Mouse (Mus musculus): ENCODE measurements around the gene Gm17622. TPM values are rescaled to one million over a fixed set of nuclear protein-coding genes. Genes with fewer than 3 reads are reported as not detected.

Gm17622 gene
- total RNA-seq, 2 experiments from 2014 or later, result not detected

DNA sequence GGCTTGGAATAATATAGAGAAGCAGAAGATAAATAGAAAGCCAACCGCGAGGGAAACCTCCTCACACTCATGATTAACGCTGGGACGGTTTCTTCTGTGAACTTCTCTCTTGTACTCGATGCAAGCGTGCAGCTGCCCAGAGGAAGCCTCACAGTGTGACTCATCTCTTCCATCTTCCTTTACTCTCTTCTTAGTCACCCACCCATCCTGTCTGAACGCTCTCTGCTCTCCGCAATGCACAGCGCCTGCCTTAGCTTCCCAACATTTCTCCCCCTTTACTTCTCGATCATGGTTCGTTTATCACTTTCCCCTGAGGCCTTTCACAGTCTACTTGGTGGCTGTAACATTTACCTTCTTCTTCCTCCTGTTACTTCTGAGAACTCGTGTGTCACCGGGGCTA lies 20.1 kb downstream of the Gm17622 start:
- no peak for DNase-seq (ENCODE audit: low spot score in 2 of 2)

DNA sequence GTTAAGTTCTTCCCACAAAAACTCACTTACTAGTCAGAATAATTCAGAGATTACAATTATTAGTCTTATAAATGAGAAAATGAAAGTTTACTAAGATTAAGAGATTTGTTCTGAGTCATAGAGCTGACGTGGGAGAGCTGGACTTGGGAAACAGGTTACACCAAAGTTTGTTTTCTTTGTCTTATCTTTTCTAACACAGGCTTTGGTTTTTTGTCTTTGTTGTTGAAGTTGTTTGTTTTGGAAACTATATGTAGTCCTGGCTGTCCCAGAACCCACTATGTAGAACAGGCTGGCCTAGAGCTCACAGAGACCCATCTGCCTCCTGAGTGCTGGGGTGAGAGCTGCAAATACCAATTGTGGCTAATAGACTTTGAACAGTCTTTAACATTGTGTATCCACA lies 20.7 kb downstream of the Gm17622 start:
- no peak for DNase-seq (ENCODE audit: low spot score in 2 of 2)

DNA sequence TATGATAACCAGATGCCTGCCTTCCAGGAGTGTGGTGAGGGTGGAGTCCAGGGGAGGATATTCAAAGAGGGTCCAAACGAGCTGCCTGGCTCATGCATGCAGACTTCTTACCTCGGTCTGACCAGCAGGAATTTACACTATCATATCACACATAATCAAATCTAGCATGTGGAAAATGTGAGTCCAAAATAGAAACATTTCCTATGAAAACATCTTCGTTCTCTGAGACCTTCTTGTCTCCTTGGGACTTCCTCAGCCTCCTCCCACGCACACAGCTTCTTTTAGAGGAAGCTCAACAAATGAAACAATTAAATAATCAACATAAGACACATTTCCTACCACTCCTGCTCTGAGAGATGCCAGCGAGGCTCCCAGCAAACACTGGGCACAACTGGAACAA lies 21.4 kb downstream of the Gm17622 start:
- DNase-seq (ENCODE audit: low spot score in 2 of 2), result no peak

DNA sequence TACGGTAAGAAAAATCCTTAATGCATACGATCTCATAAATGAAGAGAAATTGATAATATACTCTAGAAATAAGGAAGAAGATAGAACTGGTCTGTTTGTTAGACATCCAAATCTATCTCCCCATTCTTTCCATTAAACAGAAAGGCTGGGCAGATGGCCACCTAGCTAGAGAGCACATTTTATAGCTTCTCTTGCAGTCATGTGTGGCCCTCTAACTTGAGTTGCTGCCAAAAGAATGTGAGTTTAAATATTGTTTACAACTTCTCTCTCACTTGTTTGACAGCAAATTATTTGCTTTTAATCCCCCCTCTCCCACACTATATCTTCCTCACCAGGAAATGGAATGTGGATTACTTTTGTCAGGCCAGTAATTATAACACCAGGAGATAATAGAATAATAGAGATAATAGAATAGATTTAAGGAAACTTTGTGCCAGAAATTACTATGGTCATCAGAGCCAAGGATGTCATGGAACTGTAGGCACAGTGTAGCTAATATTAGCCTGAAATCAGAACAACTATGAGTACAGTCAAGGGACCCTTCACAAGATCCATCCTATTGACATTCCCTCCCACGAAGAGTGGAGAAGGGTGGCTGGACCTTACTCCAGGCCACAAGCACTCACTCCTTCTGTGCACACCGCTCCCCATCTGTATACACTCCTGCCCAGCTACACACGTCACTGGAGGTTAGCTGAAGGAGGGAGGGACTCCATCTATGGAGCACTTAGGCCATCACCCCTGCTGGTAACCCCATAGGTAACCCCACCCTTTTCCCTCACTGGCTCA lies 23.8 kb downstream of the Gm17622 start:
- DNase-seq (ENCODE audit: low spot score in 2 of 2), result no peak

DNA sequence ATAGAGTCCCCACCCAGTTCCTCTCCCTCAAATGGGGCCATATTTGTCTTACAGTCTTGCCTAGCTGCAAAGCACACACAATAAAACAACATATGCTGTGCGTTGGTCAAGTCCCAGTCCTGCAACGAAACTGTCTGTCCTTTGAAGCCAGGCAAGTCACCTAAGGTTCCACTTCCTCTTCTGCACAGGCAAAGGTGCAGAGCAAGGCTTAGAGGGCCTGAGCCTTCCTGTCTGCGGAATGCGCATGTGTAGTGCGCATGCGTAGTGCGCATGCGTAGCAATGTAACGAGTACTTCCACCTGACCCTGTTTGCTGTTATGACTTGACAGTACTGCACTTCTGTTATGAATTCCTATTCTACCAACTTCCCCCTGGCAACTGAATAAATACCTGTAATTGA lies 25.7 kb downstream of the Gm17622 start:
- no peak for DNase-seq (ENCODE audit: low spot score in 2 of 2)

DNA sequence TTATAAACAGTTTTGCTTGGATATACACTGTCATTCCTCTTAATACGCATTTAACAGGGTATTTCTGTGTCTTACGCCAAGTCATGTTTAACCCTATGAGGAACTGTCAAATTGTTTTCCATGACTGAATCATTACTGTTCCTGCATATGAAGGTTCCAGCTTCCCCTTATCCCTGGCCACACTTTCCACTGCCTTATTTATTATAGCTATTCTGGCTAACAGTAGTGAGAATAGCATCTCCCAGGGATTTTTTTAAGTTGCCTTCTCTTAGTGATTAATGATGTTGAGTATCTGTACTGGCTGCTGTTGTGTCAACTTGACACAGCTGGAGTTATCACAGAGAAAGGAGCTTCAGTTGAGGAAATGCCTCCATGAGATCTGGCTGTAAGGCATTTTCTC lies 26.8 kb downstream of the Gm17622 start:
- DNase-seq (ENCODE audit: low spot score in 2 of 2), result no peak

DNA sequence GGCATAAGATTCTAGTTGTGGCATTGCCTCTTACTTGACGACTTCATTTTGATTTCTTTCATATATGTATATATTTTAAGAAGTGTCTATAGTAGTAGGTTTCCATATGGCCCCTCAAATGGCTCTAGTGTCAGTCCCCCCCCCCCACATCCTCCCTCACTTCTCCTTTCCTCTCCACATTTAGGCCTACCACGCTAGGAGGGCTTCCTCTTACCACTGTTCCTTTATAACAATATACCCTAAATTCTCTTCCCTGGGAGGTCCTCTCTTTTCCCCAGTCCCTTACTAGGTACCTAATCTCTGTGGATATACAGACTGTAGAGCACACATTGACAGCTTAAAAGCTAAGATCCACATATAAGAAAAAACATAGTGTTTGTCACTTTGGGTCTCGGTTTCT lies 30.8 kb downstream of the Gm17622 start:
- DNase-seq (ENCODE audit: low spot score in 2 of 2), result no peak

DNA sequence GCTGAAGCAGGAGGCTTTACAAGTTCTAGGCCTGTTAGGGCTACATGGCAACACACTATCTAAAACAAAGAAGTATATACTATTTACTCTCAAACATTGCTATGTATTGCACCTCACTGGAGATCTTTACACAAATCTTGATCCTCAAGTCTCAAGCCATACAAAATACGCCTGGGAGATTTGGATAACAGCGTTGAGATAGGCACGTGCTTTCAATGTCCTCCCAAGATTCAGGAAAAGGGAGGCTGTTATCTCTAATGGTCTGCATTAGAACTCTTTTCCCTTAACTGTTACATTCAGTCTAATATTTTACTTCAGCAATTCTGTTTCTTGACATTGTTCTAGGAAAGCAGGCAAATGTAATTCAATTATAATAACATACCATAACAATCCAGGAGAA lies 36.5 kb downstream of the Gm17622 start:
- no peak for DNase-seq (ENCODE audit: low spot score in 2 of 2)

DNA sequence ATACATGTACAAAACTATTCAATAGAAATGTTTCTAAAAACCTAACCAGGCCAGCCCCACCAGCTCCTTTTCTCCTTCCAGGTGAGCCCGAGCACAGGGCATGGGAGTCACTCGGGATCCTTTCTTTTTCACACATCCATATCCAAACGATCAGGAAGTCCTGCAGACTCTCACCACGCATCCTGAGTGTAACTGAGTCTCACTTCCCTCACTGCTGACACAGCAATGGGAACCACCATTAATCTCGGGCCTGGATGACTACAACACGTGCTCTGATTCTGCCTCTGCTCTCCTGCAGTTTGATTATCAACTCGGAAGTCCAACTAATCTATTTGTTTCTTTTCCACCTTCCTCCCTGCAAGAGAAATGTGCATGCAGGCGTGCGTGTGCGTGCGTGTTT lies 37.3 kb downstream of the Gm17622 start:
- DNase-seq (ENCODE audit: low spot score in 2 of 2), result no peak

DNA sequence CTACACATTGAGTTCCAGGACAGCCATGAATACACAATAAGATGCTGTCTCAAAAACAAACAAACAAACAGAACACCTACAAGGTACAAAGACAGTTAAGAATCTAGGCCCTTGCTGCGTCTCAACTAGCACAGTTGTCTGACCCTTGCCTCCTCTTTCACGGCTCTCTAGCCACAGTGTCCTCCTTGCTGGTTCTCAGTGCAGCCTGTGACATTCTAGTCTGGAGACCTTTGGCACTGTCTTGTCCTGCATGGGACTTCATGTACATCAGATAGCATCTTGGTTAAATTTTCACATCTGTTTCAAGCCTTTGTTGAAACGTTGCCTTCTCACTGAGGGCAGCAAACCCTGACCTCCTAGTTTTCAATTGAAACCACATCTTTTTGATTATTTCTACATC lies 38.2 kb downstream of the Gm17622 start:
- no peak for DNase-seq (ENCODE audit: low spot score in 2 of 2)

DNA sequence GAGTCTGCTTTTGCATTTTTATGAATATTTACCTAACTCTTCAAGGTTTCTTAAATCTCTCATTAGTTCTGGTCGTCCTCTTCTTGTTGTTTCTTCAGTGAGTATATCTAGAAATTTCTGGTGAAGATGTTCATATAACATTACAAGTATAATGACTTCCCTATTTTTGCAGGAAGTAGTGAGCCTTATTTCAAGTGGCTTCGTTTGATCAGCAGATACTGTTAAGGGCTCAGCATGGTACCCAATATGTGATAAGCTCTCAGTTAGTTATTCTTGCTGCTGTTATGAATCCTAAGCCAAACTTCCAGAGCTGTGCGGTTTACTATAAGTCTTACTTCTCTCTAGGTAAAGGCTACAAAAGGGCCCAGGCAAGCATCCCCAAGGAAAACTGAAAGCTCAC lies 39.0 kb downstream of the Gm17622 start:
- DNase-seq (ENCODE audit: low spot score in 2 of 2), result no peak

DNA sequence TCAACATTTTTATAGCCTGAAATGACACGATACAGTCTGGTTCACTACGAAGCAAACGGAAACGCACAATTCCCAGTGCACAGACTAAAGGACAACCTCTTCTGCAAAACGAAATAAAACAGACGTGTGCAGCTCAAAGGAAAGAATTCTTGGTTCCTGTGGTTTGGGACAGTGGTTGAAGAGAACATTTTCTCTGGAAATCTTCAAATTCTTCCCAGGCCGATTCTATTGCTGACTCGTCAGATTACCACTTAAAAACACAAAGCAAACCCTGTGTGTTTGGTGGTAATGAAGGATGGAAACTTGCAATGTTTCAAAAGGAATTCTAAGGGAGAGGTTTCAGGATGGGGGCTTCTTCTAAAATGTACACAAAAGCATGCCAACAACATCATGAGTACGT lies 39.5 kb downstream of the Gm17622 start:
- DNase-seq (ENCODE audit: low spot score in 2 of 2), result no peak

DNA sequence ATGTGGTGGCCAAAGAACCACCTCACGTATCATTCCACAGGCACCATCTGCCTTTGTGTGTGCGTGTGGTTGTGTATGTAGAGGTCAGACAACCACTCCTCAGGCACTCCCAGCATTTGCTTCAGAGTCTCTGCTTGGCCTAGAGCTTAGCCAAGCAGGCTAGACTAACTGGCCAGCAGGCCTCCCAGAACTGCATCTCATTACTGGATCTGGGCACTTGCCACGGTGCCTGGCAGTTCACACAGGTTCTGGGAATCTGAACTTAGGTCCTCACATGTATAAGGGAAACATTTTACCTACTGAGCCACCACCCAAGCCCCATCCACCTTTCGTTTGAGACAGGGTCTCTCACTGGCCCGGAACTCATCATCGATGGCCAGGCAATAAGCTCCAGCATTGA lies 41.6 kb downstream of the Gm17622 start:
- DNase-seq (ENCODE audit: low spot score in 2 of 2), result no peak

DNA sequence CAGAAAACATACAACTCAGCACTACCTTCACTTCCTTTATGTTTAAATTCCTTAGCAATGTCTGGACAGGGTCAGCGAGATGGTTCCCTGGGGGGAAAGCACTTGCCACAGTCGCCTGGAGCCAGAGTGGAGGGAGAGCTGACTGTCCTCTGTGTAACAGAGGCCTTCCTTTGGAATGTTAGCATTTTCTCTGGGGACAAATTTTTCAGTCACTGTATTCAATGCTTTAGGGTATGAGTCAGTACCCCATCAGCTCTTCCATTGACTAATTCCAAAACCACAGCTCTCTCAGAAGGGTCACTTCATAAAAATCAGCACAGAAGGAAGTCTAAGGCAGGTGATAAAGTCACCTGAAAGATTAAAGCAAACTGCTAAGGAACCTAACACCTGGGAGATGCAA lies 43.2 kb downstream of the Gm17622 start:
- no peak for DNase-seq (ENCODE audit: low spot score in 2 of 2)

DNA sequence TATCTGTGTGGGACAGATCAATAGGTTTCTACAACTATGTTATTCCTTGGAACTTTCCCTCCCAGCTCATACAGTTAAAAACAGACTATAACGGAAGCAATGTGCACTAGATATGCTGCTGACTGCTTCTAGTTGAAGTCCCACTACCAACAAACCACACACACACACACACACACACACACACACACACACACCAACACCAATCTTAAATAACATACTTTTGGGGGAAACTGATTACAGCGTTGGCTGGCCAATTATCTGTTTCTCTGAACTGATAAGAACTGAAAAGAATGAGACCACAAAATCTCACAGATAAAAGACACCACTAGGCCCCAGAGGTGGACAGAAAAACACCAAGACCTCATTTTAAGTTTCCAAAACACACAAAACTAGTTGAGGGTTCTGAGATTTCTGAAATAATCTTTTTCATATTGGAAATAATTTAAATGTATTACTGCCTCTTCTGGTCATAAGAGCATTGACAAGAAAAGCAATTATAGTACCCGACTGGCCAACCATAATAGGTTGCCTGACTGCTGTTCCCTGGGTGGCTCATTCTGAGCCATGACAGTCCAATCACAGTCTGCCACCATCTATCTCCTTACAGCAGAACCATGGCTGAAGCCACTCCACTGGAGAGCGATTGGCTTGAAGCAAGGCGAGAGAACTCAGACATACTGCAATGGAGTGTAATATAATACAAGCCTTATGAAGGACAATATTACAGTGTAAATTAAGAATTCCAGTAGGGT lies 46.5 kb downstream of the Gm17622 start:
- no peak for DNase-seq (ENCODE audit: low spot score in 2 of 2)

DNA sequence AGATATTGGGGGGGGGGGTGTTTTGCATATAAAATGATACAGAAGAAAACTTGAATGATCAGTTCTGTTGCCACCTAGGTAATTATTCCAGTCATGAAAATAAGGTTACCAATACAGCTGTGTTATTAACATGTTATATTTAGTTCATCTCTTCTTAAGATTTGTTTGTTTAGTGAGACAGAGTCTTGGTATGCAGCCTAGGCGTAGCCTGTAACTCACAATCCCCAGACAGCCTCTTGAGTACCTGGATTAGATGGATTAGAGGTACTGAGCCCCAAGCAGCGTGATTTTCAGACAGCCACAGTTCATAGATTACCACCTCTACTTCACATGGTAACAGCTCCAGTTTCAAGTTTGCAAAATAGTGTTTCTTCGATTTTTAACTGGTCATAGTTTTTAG lies 47.6 kb downstream of the Gm17622 start:
- DNase-seq (ENCODE audit: low spot score in 2 of 2), result no peak

Other genes starting within 250 kb of the Gm17622 start
- 10 to 100 TPM; 30.2 to 34.9 TPM for gene Poc5, start 102.4 kb upstream of the Gm17622 start, total RNA-seq (2021)
- gene Ankdd1b, start 19.5 kb upstream of the Gm17622 start, total RNA-seq (2021), result under 1 TPM in 1 of 2 experiments, not detected in 1; 0.23 TPM
- 10 to 100 TPM; 10.4 to 11.4 TPM for gene Polk, start 51.8 kb downstream of the Gm17622 start, total RNA-seq (2021)
- 10 to 100 TPM; 56.8 to 57.5 TPM for gene Col4a3bp, start 51.9 kb downstream of the Gm17622 start, total RNA-seq (2021)
- 100 to 1,000 TPM; 206 to 227 TPM for gene Hmgcr, start 180.2 kb downstream of the Gm17622 start, total RNA-seq (2021)

All from layer of hippocampus, postnatal 14 days (tissue).